Mouse (Mus musculus) cerebral cortex, adult 2 months (tissue): Measurements from ENCODE around the gene Hikeshi.

ENCODE experiments used
- WGBS: fragments of 180-500 bp; shearing (Covaris S2); methylation state at CpG from one replicate; pipeline ENCODE4 v1.1.7; 2018; 5-methylcytosine and 5-hydroxymethylcytosine counted together

The Hikeshi gene

DNA sequence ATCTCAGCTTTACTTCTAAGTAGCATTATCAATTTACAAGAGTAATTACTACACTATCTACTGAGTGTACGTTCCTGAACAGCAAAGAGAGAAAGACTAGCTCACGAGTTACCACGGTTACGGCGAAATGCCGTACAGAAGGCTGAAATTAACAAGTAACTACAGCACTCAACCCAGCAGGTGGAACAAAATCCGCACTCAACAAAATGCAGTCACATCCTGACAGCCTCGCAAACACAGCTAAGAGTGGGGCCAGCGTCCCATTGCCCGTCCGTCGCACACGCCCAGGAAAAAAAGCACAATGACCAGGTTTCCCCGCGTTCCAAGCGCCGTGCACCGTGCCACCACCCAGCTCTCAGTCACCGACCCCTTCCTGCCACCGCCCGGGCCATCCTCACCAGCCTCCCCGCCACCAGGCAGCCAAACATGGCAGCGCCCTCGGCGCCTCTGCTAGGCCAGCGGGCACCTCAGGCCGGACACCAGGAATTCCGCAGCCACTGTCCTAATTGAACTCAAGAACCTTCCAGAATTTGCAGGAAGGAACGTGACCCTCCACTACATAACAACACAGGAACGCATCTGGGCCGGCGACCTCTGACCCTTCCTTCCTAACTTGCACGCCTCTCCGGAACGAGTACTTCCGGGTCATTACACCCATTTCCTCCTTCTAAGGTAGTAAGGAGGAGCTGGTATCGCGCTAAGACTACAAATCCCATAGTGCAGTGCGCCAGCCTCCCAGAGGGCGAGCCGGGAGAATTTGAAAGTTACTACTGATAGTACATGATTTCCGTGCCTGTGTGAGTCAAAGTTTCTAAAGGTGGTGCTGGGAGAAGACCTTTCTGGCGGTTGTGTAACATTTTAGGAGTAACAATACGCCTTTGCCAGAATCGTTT, at the start of gene Hikeshi:
Gene Hikeshi, minus strand, starts transcription at position 634 of the 893 bp plus-strand sequence.
- under 1% methylated on average over 45 of the region's 45 CpGs for WGBS

DNA sequence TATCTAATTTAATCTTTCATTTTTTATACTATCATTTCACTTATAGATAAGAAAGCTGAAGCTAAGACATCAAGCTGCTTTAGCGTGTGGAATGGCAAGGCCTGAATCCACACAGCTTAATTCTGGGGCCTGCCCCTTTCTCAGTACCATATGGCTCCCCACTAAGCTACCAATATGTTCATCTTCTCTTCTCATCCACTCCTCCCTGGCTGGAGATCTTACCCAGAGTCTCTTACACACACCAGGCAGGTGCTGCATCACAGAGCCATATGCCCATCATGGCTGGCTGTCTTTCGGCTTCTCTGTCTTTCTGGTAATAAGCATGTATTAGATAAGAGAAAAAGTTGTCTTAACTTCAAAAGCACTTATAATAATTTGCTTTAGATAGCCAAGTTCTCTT, 42.4 kb upstream of the Hikeshi start:
- 93% methylated on average over 2 of the region's 2 CpGs for WGBS

GRCm38 (mm10) chr7:89981557-89981956, 40.6 kb upstream of the Hikeshi start:
- 3% methylated on average over 10 of the region's 10 CpGs for WGBS

- under 1% methylated on average over 87 of the region's 87 CpGs for WGBS
Measured at GRCm38 (mm10) chr7:89980485-89981422, 39.8 kb upstream of the Hikeshi start, which contains the start of gene Eed. Gene Eed (minus strand): TSS chr7:89980983.

- WGBS, result under 1% methylated on average over 31 of the region's 31 CpGs
Measured at GRCm38 (mm10) chr7:89980133-89980484, 39.1 kb upstream of the Hikeshi start.

- 3% methylated on average over 23 of the region's 23 CpGs for WGBS
Measured at GRCm38 (mm10) chr7:89979432-89980130, 38.6 kb upstream of the Hikeshi start.

GRCm38 (mm10) chr7:89976796-89977195, 35.8 kb upstream of the Hikeshi start:
- WGBS, result 92% methylated on average over 7 of the region's 7 CpGs

DNA sequence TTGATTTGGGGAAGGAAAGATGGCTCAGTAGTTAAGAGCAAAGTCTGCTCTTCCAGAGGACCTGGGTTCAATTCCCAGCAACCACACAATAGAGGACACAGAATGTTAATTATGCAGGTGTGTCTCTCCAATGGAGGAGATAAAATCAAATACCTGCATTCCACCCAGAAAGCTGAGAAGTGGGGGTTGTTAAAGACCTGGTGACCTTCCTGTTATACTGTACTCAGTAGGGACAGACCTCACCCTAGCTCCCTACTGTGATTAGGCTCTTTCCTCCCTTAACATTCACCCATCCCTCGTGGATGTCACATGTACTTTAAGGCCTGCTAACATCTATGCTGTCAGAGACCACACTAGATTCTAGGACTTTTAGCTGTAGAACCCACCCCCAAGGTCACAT, 34.6 kb upstream of the Hikeshi start:
- WGBS, result 88% methylated on average over 1 of the region's 1 CpGs

GRCm38 (mm10) chr7:89967235-89967634, 26.2 kb upstream of the Hikeshi start:
- 70% methylated on average over 2 of the region's 2 CpGs for WGBS

DNA sequence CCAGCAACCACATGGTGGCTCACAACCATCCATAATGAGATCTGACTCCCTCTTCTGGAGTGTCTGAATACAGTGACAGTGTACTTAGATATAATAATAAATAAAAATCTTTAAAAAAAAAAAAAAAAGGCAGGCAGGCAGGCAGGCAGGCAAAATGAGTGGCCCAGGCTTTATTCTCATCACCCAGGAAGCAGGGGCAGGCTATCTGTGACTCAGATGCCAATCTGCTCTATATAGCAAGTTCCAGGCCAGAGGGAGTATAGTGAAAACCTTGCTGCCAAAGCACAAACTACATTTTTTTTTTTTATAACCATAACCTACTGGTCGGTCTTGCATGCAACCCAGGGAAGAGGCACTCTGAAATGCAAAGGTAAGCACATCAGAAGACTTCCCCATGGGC, 25.8 kb upstream of the Hikeshi start:
- WGBS, result 85% methylated on average over 1 of the region's 1 CpGs

GRCm38 (mm10) chr7:89957300-89957699, 16.3 kb upstream of the Hikeshi start:
- 52% methylated on average over 5 of the region's 5 CpGs for WGBS

- WGBS, result 85% methylated on average over 5 of the region's 5 CpGs
Measured at GRCm38 (mm10) chr7:89954261-89954660, 13.3 kb upstream of the Hikeshi start.

DNA sequence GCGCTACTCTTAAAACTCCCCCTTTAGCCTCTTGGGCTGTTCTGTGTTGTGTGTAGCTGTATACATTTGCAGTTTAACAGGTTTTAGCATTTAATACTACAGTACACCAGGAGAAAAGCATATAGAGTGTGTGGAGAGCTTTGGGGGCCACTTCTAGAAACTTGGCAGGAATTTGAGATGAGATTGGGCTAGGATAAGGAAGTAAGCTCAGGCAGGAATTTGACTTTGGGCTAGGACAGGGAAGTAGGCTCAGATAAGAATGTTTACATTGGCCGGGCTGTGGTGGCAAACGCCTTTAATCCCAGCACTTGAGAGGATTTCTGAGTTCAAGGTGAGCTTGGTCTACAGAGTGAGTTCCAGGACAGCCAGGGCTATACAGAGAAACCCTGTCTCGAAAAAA, 8.4 kb upstream of the Hikeshi start:
- 75% methylated on average over 4 of the region's 4 CpGs for WGBS

DNA sequence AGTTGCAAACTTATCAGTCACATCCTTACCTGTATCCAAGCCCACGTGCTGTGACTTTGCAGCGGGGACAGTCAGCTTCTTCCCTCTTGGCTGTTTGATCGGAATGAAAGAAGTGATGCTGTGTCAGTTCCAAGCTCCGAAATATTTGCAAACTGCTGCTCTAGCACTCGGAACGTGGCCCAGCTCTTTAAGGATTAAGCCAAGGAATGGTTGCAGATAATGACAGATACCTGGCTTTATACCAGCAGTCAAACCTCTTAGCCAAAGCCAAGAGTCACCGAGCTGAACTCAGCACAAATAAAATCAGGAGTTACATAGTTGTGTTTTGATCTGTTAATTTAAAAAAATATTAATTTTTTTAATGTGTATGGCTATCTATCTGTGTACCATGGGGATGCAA, 7.0 kb upstream of the Hikeshi start:
- 62% methylated on average over 7 of the region's 7 CpGs for WGBS

- 30% methylated on average over 15 of the region's 15 CpGs for WGBS
Measured at GRCm38 (mm10) chr7:89939497-89940353, 1.3 kb downstream of the Hikeshi start.

DNA sequence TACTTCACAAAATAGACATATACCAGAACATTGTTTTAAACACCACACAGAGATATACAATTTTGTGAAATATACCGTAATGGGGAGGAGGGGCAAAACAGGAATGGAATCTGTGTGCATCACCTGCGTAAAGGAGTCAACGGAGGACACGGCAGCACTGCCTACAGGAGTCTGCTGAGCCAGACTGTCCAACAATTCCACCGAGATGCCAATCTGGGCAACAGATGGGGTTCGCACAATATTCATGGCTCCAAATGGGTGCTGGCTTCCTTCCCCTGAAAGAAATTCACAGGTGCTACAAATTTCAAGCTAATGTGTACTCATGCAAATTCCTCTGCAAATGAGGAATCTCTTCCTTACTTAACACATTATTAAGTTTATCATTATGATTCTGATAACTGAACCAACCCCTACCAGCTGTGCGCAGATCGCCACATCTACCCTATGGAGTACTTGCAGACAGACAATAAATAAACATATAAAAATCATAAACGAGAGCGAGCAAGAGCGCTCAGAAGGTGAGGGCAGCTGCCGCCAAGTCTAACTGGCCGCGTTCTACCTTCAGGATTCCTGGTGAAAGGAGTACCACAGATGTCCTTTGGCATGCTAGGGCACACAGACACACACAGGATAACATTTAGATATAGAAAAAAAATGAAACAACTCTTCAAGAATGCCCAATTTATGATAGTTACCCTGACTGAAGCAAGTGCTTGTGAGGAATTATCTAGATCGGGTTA, 17.4 kb downstream of the Hikeshi start:
- WGBS, result 74% methylated on average over 15 of the region's 15 CpGs

DNA sequence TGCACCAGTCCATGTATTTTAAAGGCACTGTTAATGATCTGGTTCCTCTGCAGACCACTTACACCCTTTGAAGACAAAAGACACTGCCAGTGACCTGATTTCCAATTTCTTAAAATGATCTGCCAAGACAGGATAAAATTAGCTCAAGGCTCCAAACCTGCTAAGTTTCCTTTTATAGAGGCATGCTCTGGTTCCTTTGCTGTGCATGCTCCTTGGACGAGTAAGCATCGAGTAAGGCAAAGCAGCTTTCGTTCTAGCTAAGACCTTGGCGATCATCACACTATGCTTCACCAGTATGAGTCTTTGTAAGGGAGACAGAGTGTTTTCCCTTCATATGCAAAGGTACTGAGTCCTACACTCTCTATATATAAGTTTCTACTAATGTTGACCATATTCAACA, 23.2 kb downstream of the Hikeshi start:
- WGBS, result 36% methylated on average over 4 of the region's 4 CpGs

- WGBS, result 88% methylated on average over 5 of the region's 5 CpGs
Measured at GRCm38 (mm10) chr7:89916711-89917110, 24.3 kb downstream of the Hikeshi start.

DNA sequence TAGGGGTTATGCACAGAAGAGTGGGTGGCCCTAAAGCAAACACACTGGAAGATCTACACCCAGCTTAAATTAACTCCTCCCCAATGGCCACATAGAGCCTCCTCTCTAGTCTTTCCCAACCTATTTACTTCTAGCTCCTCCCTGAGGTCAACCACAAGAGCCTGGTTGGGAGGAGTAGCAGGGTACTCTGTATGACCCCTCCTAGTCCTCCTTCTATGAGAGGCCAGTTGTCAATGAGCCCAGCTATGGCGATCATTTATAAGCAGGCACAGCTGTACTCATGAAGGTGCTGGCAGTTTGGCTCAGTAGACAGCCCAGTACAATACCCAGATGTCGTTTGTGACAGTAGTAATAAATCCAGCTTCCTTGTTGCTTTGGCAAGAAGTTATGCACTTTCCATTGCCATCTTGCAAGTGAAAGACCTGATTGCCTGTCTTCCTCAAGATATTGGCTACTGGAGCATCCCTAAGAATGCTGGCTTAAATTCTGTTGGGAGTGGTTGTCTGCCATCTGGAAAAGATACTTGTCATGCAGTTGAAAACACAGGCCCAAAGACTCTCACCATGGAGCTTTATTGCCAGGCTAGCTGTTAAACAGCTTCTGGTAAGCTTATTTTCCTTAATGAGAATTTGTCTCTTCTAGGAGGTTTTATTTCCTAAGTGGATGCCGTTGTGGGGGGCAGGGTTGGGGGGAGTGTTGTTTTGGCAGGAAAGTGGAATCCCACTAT, 27.4 kb downstream of the Hikeshi start:
- WGBS, result 63% methylated on average over 3 of the region's 3 CpGs
